Mouse (Mus musculus): ENCODE data around the gene Rpl18a. TPM values are rescaled to one million over a fixed set of nuclear protein-coding genes. Genes with fewer than 3 reads are reported as not detected.
A peak's percentile ranks its signal among the peaks of the same experiment; 100 is the strongest.

Gene Rpl18a
- polyA plus RNA-seq, 1 experiment from 2014 or later: 3,796 TPM

DNA sequence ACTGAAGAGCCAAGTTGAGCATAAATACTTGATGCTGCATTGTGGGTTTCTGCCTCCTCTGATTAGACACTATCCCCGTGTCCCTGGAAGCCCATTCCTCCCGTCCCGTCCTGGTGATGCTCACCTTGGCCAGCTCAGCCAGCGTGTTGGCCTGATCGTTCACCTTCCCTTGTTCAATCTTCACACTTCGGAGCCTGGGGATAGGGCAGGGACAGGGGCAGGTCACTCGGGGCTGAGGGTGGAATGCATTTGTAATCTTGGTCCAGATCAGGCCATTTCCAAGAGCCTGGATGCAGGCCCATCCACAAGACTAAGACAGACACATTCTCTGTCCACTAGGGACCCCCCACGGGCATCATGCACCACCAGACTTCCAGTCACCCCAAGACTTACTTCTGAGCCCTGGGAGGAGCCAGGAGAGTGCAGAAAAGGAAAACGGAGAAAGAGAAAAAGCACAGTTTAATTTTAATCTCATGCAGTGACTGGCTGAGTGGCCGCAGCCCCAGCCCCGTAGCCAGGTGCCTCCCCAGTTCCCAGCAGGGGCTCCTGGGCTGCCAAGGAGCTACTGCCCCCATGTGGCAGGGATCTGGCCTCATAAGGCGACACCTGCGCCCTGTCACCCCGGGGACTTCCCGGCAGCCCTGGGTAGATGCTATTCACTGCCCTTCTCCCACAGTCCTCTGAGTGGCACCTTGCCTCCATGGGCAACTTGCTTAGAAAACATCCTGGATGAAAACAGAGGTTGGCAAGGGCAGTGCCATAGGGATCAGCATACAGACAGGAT, 50.6 kb downstream of the Rpl18a start:
- H3K9ac ChIP-seq (ENCODE audit: low read length): no peak overlapping the region
- 47% methylated on average over 15 of the region's 15 CpGs for WGBS
- no peaks in the 10 kb centered on the region for H3K4me1 ChIP-seq (ENCODE audit: control insufficient read depth in 2 of 2, insufficient read depth in 2 of 2, low read length in 2 of 2)

GRCm38 (mm10) chr8:70845108-70845507, 52.1 kb downstream of the Rpl18a start:
- ATAC-seq (ENCODE audit: insufficient number of reproducible peaks, insufficient read depth, low FRiP score, low read depth): no peak
- Histone ChIP-seq H3K4me2 (ENCODE audit: low read length) (no peak overlapping the region), H3K4me1 (ENCODE audit: control insufficient read depth in 2 of 2, insufficient read depth in 2 of 2, low read length in 2 of 2) (peaks cover under 1 to 5% of the 10 kb centered on the region in 2 experiments; a peak in 2 of 4 replicates), H3K9ac (ENCODE audit: low read length) (no peak overlapping the region), H3K4me3 (ENCODE audit: control insufficient read depth in 1 of 2, insufficient read depth in 1 of 2, low read depth in 1 of 2, low read length in 2 of 2) (no peak overlapping the region), H3K27me3 (ENCODE audit: control insufficient read depth, insufficient read depth, low read length) (peaks cover 19% of the 10 kb centered on the region), H3K36me3 (ENCODE audit: control insufficient read depth, insufficient read depth, low read length) (no peaks in the 10 kb centered on the region), H3K9me3 (ENCODE audit: control insufficient read depth, low read length) (no peaks in the 10 kb centered on the region), H3K27ac (replicated peaks in 1 of 2; ENCODE audit: control insufficient read depth in 1 of 2, insufficient read depth in 1 of 2, low read depth in 2 of 2, low read length in 2 of 2) (no peak overlapping the region)
- 44% methylated on average over 5 of the region's 5 CpGs for whole genome bisulfite sequencing

More for the DNA sequence above, 50.6 kb downstream of the Rpl18a start:
- no peak overlapping the region for H3K4me2 ChIP-seq (ENCODE audit: low read length)
- no peaks in the 10 kb centered on the region for H3K36me3 ChIP-seq (ENCODE audit: control insufficient read depth, insufficient read depth, low read length)
- H3K4me3 ChIP-seq (ENCODE audit: control insufficient read depth in 1 of 2, insufficient read depth in 1 of 2, low read depth in 1 of 2, low read length in 2 of 2): no peak overlapping the region
- no peak for ATAC-seq (ENCODE audit: insufficient number of reproducible peaks, insufficient read depth, low FRiP score, low read depth)
- H3K27me3 ChIP-seq (ENCODE audit: control insufficient read depth, insufficient read depth, low read length): peaks cover 17% of the 10 kb centered on the region
- no peak overlapping the region for H3K27ac ChIP-seq (replicated peaks in 1 of 2; ENCODE audit: control insufficient read depth in 1 of 2, insufficient read depth in 1 of 2, low read depth in 2 of 2, low read length in 2 of 2)
- no peaks in the 10 kb centered on the region for H3K9me3 ChIP-seq (ENCODE audit: control insufficient read depth, low read length)

MicroRNAs encoded within 50 kb of the gene (microRNA counts, 519-probe panel; counts per million panel counts)
- 322 counts per million, percentile 70 among the panel's probes with 10 or more counts for microRNA mmu-miR-1969

Small RNA genes lying within 50 kb of the gene (microRNA-seq; reads per million reads assigned to microRNA genes)
- 2.5 reads per million for gene Mir1969
- gene Mir7067: not detected

Other genes with a start within 250 kb of the Rpl18a start
- gene Pgpep1, start 237.0 kb downstream of the Rpl18a start, polyA plus RNA-seq (2014; fragmentation: Nextera tagmentation; extraction: Ambion mirVana): 39.7 and 46.6 TPM in 2 replicates
- 316 and 334 TPM in 2 replicates for gene Lsm4, start 224.2 kb downstream of the Rpl18a start, polyA plus RNA-seq (2014; fragmentation: Nextera tagmentation; extraction: Ambion mirVana)
- gene Jund, start 198.5 kb downstream of the Rpl18a start, polyA plus RNA-seq (2014; fragmentation: Nextera tagmentation; extraction: Ambion mirVana): 122 and 137 TPM in 2 replicates
- not detected in 2 replicates for gene Iqcn, start 194.0 kb downstream of the Rpl18a start, polyA plus RNA-seq (2014; fragmentation: Nextera tagmentation; extraction: Ambion mirVana)
- not detected in 2 replicates for gene Gm3336, start 178.9 kb downstream of the Rpl18a start, polyA plus RNA-seq (2014; fragmentation: Nextera tagmentation; extraction: Ambion mirVana)
- 0.08 and 0.23 TPM in 2 replicates for gene Pde4c, start 173.7 kb downstream of the Rpl18a start, polyA plus RNA-seq (2014; fragmentation: Nextera tagmentation; extraction: Ambion mirVana)
- gene Rab3a, start 142.7 kb downstream of the Rpl18a start, polyA plus RNA-seq (2014; fragmentation: Nextera tagmentation; extraction: Ambion mirVana): 24.1 and 25.7 TPM in 2 replicates
- gene Mpv17l2, start 136.5 kb downstream of the Rpl18a start, polyA plus RNA-seq (2014; fragmentation: Nextera tagmentation; extraction: Ambion mirVana): 44.0 and 47.4 TPM in 2 replicates
- 23.1 and 26.7 TPM in 2 replicates for gene Pik3r2, start 120.7 kb downstream of the Rpl18a start, polyA plus RNA-seq (2014; fragmentation: Nextera tagmentation; extraction: Ambion mirVana)
- 6.7 and 9.4 TPM in 2 replicates for gene Mast3, start 92.4 kb downstream of the Rpl18a start, polyA plus RNA-seq (2014; fragmentation: Nextera tagmentation; extraction: Ambion mirVana)
- 0.09 TPM in 1 of 2 replicates, not detected in the other for gene Il12rb1, start 89.0 kb downstream of the Rpl18a start, polyA plus RNA-seq (2014; fragmentation: Nextera tagmentation; extraction: Ambion mirVana)
- 2.5 and 2.8 TPM in 2 replicates for gene Arrdc2, start 57.7 kb downstream of the Rpl18a start, polyA plus RNA-seq (2014; fragmentation: Nextera tagmentation; extraction: Ambion mirVana)
- gene Kcnn1, start 34.2 kb downstream of the Rpl18a start, polyA plus RNA-seq (2014; fragmentation: Nextera tagmentation; extraction: Ambion mirVana): 1.8 and 2.2 TPM in 2 replicates
- 78.5 and 78.7 TPM in 2 replicates for gene Ccdc124, start 23.5 kb downstream of the Rpl18a start, polyA plus RNA-seq (2014; fragmentation: Nextera tagmentation; extraction: Ambion mirVana)
- gene Slc5a5, start 4.7 kb downstream of the Rpl18a start, polyA plus RNA-seq (2014; fragmentation: Nextera tagmentation; extraction: Ambion mirVana): not detected in 2 replicates
- 24.8 and 29.9 TPM in 2 replicates for gene Map1s, start 8.5 kb upstream of the Rpl18a start, polyA plus RNA-seq (2014; fragmentation: Nextera tagmentation; extraction: Ambion mirVana)

Measured in heart, embryonic 14.5 days (tissue).